Mouse (Mus musculus) kidney, embryonic 15.5 days (tissue): Measurements from ENCODE around the gene Gm36210. TPM values are rescaled to one million over a fixed set of nuclear protein-coding genes. Genes with fewer than 3 reads are reported as not detected.
"Not testable (repeated sequence)": the region's sequence is repeated elsewhere in the genome, so short reads cannot be mapped to it uniquely, and the experiment has no call there.

ENCODE experiments used
- ATAC-seq: fragments of 200-750 bp; cut with Nextera tagmentation; replicated peaks from 2 replicates; pipeline ENCODE4 v1.8.0; 2017; ENCODE audit warnings: moderate TSS enrichment; ENCODE audit not compliant: low FRiP score
- H3K27ac ChIP-seq: fragments of 300-500 bp; sonication (generic); 2 replicates; pipeline ENCODE4 v1.5.1; 2015; ENCODE audit warnings: mild to moderate bottlenecking, inconsistent platforms
- H3K27me3 ChIP-seq: fragments of 300-500 bp; sonication (generic); 2 replicates; pipeline ENCODE4 v1.6.1; 2015; ENCODE audit warnings: inconsistent platforms
- H3K36me3 ChIP-seq: fragments of 300-500 bp; sonication (generic); 2 replicates; pipeline ENCODE4 v1.6.1; 2015; ENCODE audit warnings: inconsistent platforms
- H3K4me1 ChIP-seq: fragments of 300-500 bp; sonication (generic); 2 replicates; pipeline ENCODE4 v1.6.1; 2015; ENCODE audit warnings: inconsistent platforms
- H3K4me2 ChIP-seq: fragments of 300-500 bp; sonication (generic); 2 replicates; pipeline ENCODE4 v1.6.1; 2015; ENCODE audit warnings: moderate library complexity, mild to moderate bottlenecking, inconsistent platforms
- H3K4me3 ChIP-seq: fragments of 300-500 bp; sonication (generic); replicated peaks from 2 replicates; pipeline ENCODE4 v1.5.1; 2015; ENCODE audit warnings: mild to moderate bottlenecking, inconsistent platforms
- H3K9ac ChIP-seq: fragments of 300-500 bp; sonication (generic); 2 replicates; pipeline ENCODE4 v1.6.1; 2015; ENCODE audit warnings: mild to moderate bottlenecking, inconsistent platforms
- H3K9me3 ChIP-seq: fragments of 300-500 bp; sonication (generic); replicated peaks from 2 replicates; pipeline ENCODE4 v1.6.1; 2016; ENCODE audit warnings: inconsistent platforms
- WGBS: fragments of 180-500 bp; shearing (Covaris S2); methylation state at CpG from one replicate; pipeline ENCODE4 v1.1.7; 2015; ENCODE audit warnings: mixed read lengths; 5-methylcytosine and 5-hydroxymethylcytosine counted together
- polyA plus RNA-seq: library from polyadenylated mRNA; unstranded; fragments of >200 nt; fragmentation: Nextera tagmentation; extraction: Ambion mirVana; gene quantifications from 2 replicates; pipeline ENCODE4 v1.2.1, GENCODE M21; 2015

The Gm36210 gene
- polyA plus RNA-seq, 1 experiment from 2014 or later: not detected

GRCm38 (mm10) chr7:4870133-4870532 lies 36.2 kb downstream of the Gm36210 start, which contains the start of gene Isoc2b:
Gene Isoc2b, minus strand, starts transcription at chr7:4870258.
- no peak within 1 kb of the TSS for H3K9ac ChIP-seq
- H3K4me1 ChIP-seq: peaks cover 16% of the 10 kb centered on the region
- no peak within 1 kb of the TSS for H3K4me2 ChIP-seq
- no peaks in the 10 kb centered on the region for H3K36me3 ChIP-seq
- no peak for ATAC-seq
- H3K27me3 ChIP-seq: no peaks in the 10 kb centered on the region
- H3K27ac ChIP-seq: no peak within 1 kb of the TSS
- 48% methylated on average over 6 of the region's 6 CpGs for WGBS
- H3K4me3 ChIP-seq: no peak within 1 kb of the TSS
- no peaks in the 10 kb centered on the region for H3K9me3 ChIP-seq

- WGBS: 51% methylated on average over 10 of the region's 10 CpGs
- no peaks in the 10 kb centered on the region for H3K36me3 ChIP-seq
- H3K4me2 ChIP-seq: peak overlapping the region; percentile 74
- peak overlapping the region; percentile 52 for H3K9ac ChIP-seq
- no peaks in the 10 kb centered on the region for H3K27me3 ChIP-seq
- no peak; the same call in 1 of the 2 replicates for ATAC-seq
- peak overlapping the region; percentile 66 for H3K4me3 ChIP-seq
- H3K4me1 ChIP-seq: peaks cover 19% of the 10 kb centered on the region
- peak overlapping the region; percentile 79 for H3K27ac ChIP-seq
- no peaks in the 10 kb centered on the region for H3K9me3 ChIP-seq
Measured at GRCm38 (mm10) chr7:4866631-4867180, 39.6 kb downstream of the Gm36210 start.

- Histone ChIP-seq H3K9ac (peak overlapping the region; percentile 56), H3K27ac (peak overlapping the region; percentile 79), H3K9me3 (no peaks in the 10 kb centered on the region), H3K27me3 (no peaks in the 10 kb centered on the region), H3K4me3 (peak overlapping the region; percentile 66), H3K4me2 (peak overlapping the region; percentile 74), H3K4me1 (peaks cover 19% of the 10 kb centered on the region), H3K36me3 (no peaks in the 10 kb centered on the region)
- ATAC-seq: peak; percentile 100
- WGBS: 5% methylated on average over 40 of the region's 40 CpGs
Measured at GRCm38 (mm10) chr7:4865579-4866493, 40.5 kb downstream of the Gm36210 start.

- Histone ChIP-seq H3K4me1 (peaks cover 19% of the 10 kb centered on the region), H3K36me3 (no peaks in the 10 kb centered on the region), H3K9ac (no peak overlapping the region), H3K9me3 (no peaks in the 10 kb centered on the region), H3K27ac (no peak overlapping the region), H3K4me3 (peak overlapping the region; percentile 66), H3K27me3 (no peaks in the 10 kb centered on the region), H3K4me2 (peak overlapping the region; percentile 74)
- 71% methylated on average over 5 of the region's 5 CpGs for WGBS
- ATAC-seq: peak; percentile 38; the same call in 1 of the 2 replicates
Measured at GRCm38 (mm10) chr7:4865090-4865489, 41.2 kb downstream of the Gm36210 start.

GRCm38 (mm10) chr7:4864130-4864845 lies 42.0 kb downstream of the Gm36210 start:
- H3K36me3 ChIP-seq: no peaks in the 10 kb centered on the region
- H3K9ac ChIP-seq: no peak overlapping the region
- WGBS: 82% methylated on average over 5 of the region's 5 CpGs
- H3K9me3 ChIP-seq: no peaks in the 10 kb centered on the region
- H3K4me3 ChIP-seq: no peak overlapping the region
- H3K4me2 ChIP-seq: no peak overlapping the region
- H3K27me3 ChIP-seq: 0 out of 2 replicates have a peak, but pooled peaks cover 1% of the 10 kb centered on the region
- H3K27ac ChIP-seq: no peak overlapping the region
- ATAC-seq: no peak
- H3K4me1 ChIP-seq: peaks cover 19% of the 10 kb centered on the region

- no peak for ATAC-seq
- 74% methylated on average over 7 of the region's 7 CpGs for WGBS
- Histone ChIP-seq H3K36me3 (no peaks in the 10 kb centered on the region), H3K4me3 (no peak overlapping the region), H3K27me3 (0 out of 2 replicates have a peak, but pooled peaks cover 3% of the 10 kb centered on the region), H3K4me2 (no peak overlapping the region), H3K4me1 (peaks cover 19% of the 10 kb centered on the region), H3K9ac (no peak overlapping the region), H3K9me3 (no peaks in the 10 kb centered on the region), H3K27ac (0 out of 2 replicates have a peak overlapping the region, but pooled peaks have one; percentile 22)
Measured at GRCm38 (mm10) chr7:4863541-4864080, 42.7 kb downstream of the Gm36210 start.

- Histone ChIP-seq H3K27ac (0 out of 2 replicates have a peak overlapping the region, but pooled peaks have one; percentile 22), H3K9ac (no peak overlapping the region), H3K4me1 (peaks cover 19% of the 10 kb centered on the region), H3K27me3 (0 out of 2 replicates have a peak, but pooled peaks cover 3% of the 10 kb centered on the region), H3K4me2 (no peak overlapping the region), H3K4me3 (no peak overlapping the region), H3K36me3 (no peaks in the 10 kb centered on the region), H3K9me3 (no peaks in the 10 kb centered on the region)
- ATAC-seq: no peak
- WGBS: 50% methylated on average over 1 of the region's 1 CpGs
Measured at GRCm38 (mm10) chr7:4863041-4863440, 43.3 kb downstream of the Gm36210 start.

GRCm38 (mm10) chr7:4860926-4861325 lies 45.4 kb downstream of the Gm36210 start:
- not testable (repeated sequence) for H3K4me3 ChIP-seq, H3K27me3 ChIP-seq, H3K4me1 ChIP-seq, H3K27ac ChIP-seq, H3K9ac ChIP-seq, H3K4me2 ChIP-seq, H3K9me3 ChIP-seq, H3K36me3 ChIP-seq, ATAC-seq
- WGBS: 73% methylated on average over 3 of the region's 3 CpGs

- 0 out of 2 replicates have a peak, but pooled peaks cover 6% of the 10 kb centered on the region for H3K27me3 ChIP-seq
- no peak overlapping the region for H3K9ac ChIP-seq
- no peaks in the 10 kb centered on the region for H3K36me3 ChIP-seq
- no peaks in the 10 kb centered on the region for H3K9me3 ChIP-seq
- no peak overlapping the region for H3K4me2 ChIP-seq
- H3K4me3 ChIP-seq: no peak overlapping the region
- WGBS: 62% methylated on average over 12 of the region's 12 CpGs
- no peak overlapping the region for H3K27ac ChIP-seq
- ATAC-seq: no peak
- 0 out of 2 replicates have a peak, but pooled peaks cover 2% of the 10 kb centered on the region for H3K4me1 ChIP-seq
Measured at GRCm38 (mm10) chr7:4859418-4859978, 46.8 kb downstream of the Gm36210 start.

- H3K36me3 ChIP-seq: no peaks in the 10 kb centered on the region
Measured at GRCm38 (mm10) chr7:4857321-4857720, 49.0 kb downstream of the Gm36210 start.

GRCm38 (mm10) chr7:4856508-4856907 lies 49.8 kb downstream of the Gm36210 start:
- Histone ChIP-seq H3K4me3 (no peak overlapping the region), H3K9ac (no peak overlapping the region), H3K4me1 (no peaks in the 10 kb centered on the region), H3K9me3 (no peaks in the 10 kb centered on the region), H3K27me3 (0 out of 2 replicates have a peak, but pooled peaks cover 6% of the 10 kb centered on the region), H3K36me3 (no peaks in the 10 kb centered on the region), H3K27ac (no peak overlapping the region), H3K4me2 (no peak overlapping the region)
- WGBS: 88% methylated on average over 9 of the region's 9 CpGs
- no peak for ATAC-seq

More at GRCm38 (mm10) chr7:4857321-4857720, 49.0 kb downstream of the Gm36210 start:
- no peaks in the 10 kb centered on the region for H3K9me3 ChIP-seq
- 0 out of 2 replicates have a peak, but pooled peaks cover 6% of the 10 kb centered on the region for H3K27me3 ChIP-seq
- no peak overlapping the region for H3K4me2 ChIP-seq
- H3K4me3 ChIP-seq: no peak overlapping the region
- no peak overlapping the region for H3K27ac ChIP-seq
- H3K4me1 ChIP-seq: no peaks in the 10 kb centered on the region
- no peak for ATAC-seq
- WGBS: 66% methylated on average over 7 of the region's 7 CpGs
- H3K9ac ChIP-seq: no peak overlapping the region
